Mouse (Mus musculus): Measurements from ENCODE around the gene Igsf8. TPM values are rescaled to one million over a fixed set of nuclear protein-coding genes. Genes with fewer than 3 reads are reported as not detected.
"Not testable (repeated sequence)": the region's sequence is repeated elsewhere in the genome, so short reads cannot be mapped to it uniquely, and the experiment has no call there.

Igsf8 gene
- total RNA-seq (2021): 100 to 1,000 TPM; 256 to 272 TPM

GRCm38 (mm10) chr1:172261477-172262078 lies at the start of gene Igsf8:
Gene Igsf8 (plus strand): TSS chr1:172261641.
- DNase-seq: no peak

- no peak for DNase-seq
Observed at GRCm38 (mm10) chr1:172212776-172213175, 48.7 kb upstream of the Igsf8 start.

- DNase-seq: no peak
Observed at GRCm38 (mm10) chr1:172213771-172214170, 47.7 kb upstream of the Igsf8 start.

GRCm38 (mm10) chr1:172214748-172215147 lies 46.7 kb upstream of the Igsf8 start:
- no peak for DNase-seq

GRCm38 (mm10) chr1:172217148-172217547 lies 44.3 kb upstream of the Igsf8 start:
- DNase-seq: peak; percentile 93 to 94

- no peak for DNase-seq
Observed at GRCm38 (mm10) chr1:172218164-172218910, 43.1 kb upstream of the Igsf8 start.

GRCm38 (mm10) chr1:172219451-172220406 lies 41.7 kb upstream of the Igsf8 start, which contains the start of gene Casq1:
Gene Casq1 (minus strand): TSS chr1:172219868.
- DNase-seq: no peak

GRCm38 (mm10) chr1:172220414-172220813 lies 41.0 kb upstream of the Igsf8 start:
- peak in 1 of 2 experiments; percentile 35 for DNase-seq

- no peak for DNase-seq
Observed at GRCm38 (mm10) chr1:172221297-172222063, 40.0 kb upstream of the Igsf8 start.

GRCm38 (mm10) chr1:172228209-172228608 lies 33.2 kb upstream of the Igsf8 start:
- no peak for DNase-seq

- DNase-seq: no peak
Observed at GRCm38 (mm10) chr1:172229215-172229614, 32.2 kb upstream of the Igsf8 start.

- DNase-seq: no peak
Observed at GRCm38 (mm10) chr1:172240945-172241708, 20.3 kb upstream of the Igsf8 start.

GRCm38 (mm10) chr1:172242401-172242800 lies 19.0 kb upstream of the Igsf8 start:
- DNase-seq: no peak

- DNase-seq: no peak
Observed at GRCm38 (mm10) chr1:172243547-172244205, 17.8 kb upstream of the Igsf8 start.

- not testable (repeated sequence) for DNase-seq
Observed at GRCm38 (mm10) chr1:172244645-172245044, 16.8 kb upstream of the Igsf8 start.

- peak; percentile 17 to 24 for DNase-seq
Observed at GRCm38 (mm10) chr1:172247216-172247615, 14.2 kb upstream of the Igsf8 start.

GRCm38 (mm10) chr1:172247679-172248078 lies 13.8 kb upstream of the Igsf8 start:
- peak in 1 of 2 experiments; percentile 11 for DNase-seq

GRCm38 (mm10) chr1:172258314-172258713 lies 3.1 kb upstream of the Igsf8 start, which contains the start of gene Atp1a4:
Gene Atp1a4 (minus strand): TSS chr1:172258414.
- DNase-seq: no peak

- DNase-seq: no peak
Observed at GRCm38 (mm10) chr1:172271208-172271607, 9.8 kb downstream of the Igsf8 start.

GRCm38 (mm10) chr1:172271765-172272164 lies 10.3 kb downstream of the Igsf8 start:
- DNase-seq: no peak
